Mouse (Mus musculus) embryonic facial prominence, embryonic 12.5 days (tissue): ENCODE measurements around the gene Tmem251. TPM values are rescaled to one million over a fixed set of nuclear protein-coding genes. Genes with fewer than 3 reads are reported as not detected.

Experiments used
- polyA plus RNA-seq: library from polyadenylated mRNA; unstranded; fragments of >200 nt; fragmentation: Nextera tagmentation; extraction: Ambion mirVana; gene quantifications from 2 replicates; pipeline ENCODE4 v1.2.1, GENCODE M21; 2016

Tmem251 gene
- polyA plus RNA-seq, 1 experiment from 2014 or later: 10.4 TPM

Other genes starting within 250 kb of the Tmem251 start
- gene Chga, start 188.8 kb upstream of the Tmem251 start, polyA plus RNA-seq: 10.1 and 12.2 TPM in 2 replicates
- 12.0 and 15.0 TPM in 2 replicates for gene Itpk1, start 38.8 kb upstream of the Tmem251 start, polyA plus RNA-seq
- gene Moap1, start 101 bp upstream of the Tmem251 start, polyA plus RNA-seq: 30.4 and 32.6 TPM in 2 replicates
- not detected in 2 replicates for gene Gm28051, start 14.0 kb downstream of the Tmem251 start, polyA plus RNA-seq
- gene Gon7, start 14.0 kb downstream of the Tmem251 start, polyA plus RNA-seq: 35.3 and 42.2 TPM in 2 replicates
- 45.6 and 51.6 TPM in 2 replicates for gene Ubr7, start 14.2 kb downstream of the Tmem251 start, polyA plus RNA-seq
- gene Gm20604, start 14.9 kb downstream of the Tmem251 start, polyA plus RNA-seq: 31.8 and 32.0 TPM in 2 replicates
- 28.9 and 31.0 TPM in 2 replicates for gene Btbd7, start 134.7 kb downstream of the Tmem251 start, polyA plus RNA-seq
- not detected in 2 replicates for gene Cox8c, start 155.6 kb downstream of the Tmem251 start, polyA plus RNA-seq
- gene Unc79, start 205.1 kb downstream of the Tmem251 start, polyA plus RNA-seq: 0.36 and 0.84 TPM in 2 replicates